Mouse (Mus musculus) embryonic facial prominence, embryonic 14.5 days (tissue): ENCODE data around the gene Srrm3. TPM values are rescaled to one million over a fixed set of nuclear protein-coding genes. Genes with fewer than 3 reads are reported as not detected.

ENCODE experiments used
- ATAC-seq: fragments of 200-750 bp; cut with Nextera tagmentation; 2 replicates; pipeline ENCODE4 v1.8.0; 2017; ENCODE audit warnings: low read depth, moderate number of reproducible peaks, moderate TSS enrichment
- DNase-seq: peaks from one replicate; pipeline ENCODE4 v3.0.0-alpha.2; 2015; ENCODE audit warnings: low spot score
- H3K27ac ChIP-seq: fragments of 300-500 bp; sonication (generic); replicated peaks from 2 replicates; pipeline ENCODE4 v1.5.1; 2014; ENCODE audit warnings: low read depth, mild to moderate bottlenecking, low read length, moderate library complexity
- H3K27me3 ChIP-seq: fragments of 300-500 bp; sonication (generic); replicated peaks from 2 replicates; pipeline ENCODE4 v1.6.1; 2014; ENCODE audit warnings: low read length; ENCODE audit not compliant: control insufficient read depth, insufficient read depth
- H3K36me3 ChIP-seq: fragments of 300-500 bp; sonication (generic); 2 replicates; pipeline ENCODE4 v1.6.1; 2014; ENCODE audit warnings: low read length, mixed read lengths; ENCODE audit not compliant: control insufficient read depth, insufficient read depth
- H3K4me1 ChIP-seq: fragments of 300-500 bp; sonication (generic); 2 replicates; pipeline ENCODE4 v1.6.1; 2014; ENCODE audit warnings: antibody characterized with exemption, low read length; ENCODE audit not compliant: control insufficient read depth, insufficient read depth
- H3K4me2 ChIP-seq: fragments of 300-500 bp; sonication (generic); 2 replicates; pipeline ENCODE4 v1.6.1; 2014; ENCODE audit warnings: low read depth, mild to moderate bottlenecking, low read length, moderate library complexity, mixed read lengths
- H3K4me3 ChIP-seq: fragments of 300-500 bp; sonication (generic); 2 replicates; pipeline ENCODE4 v1.5.1; 2014; ENCODE audit warnings: low read depth, mild to moderate bottlenecking, low read length
- H3K9ac ChIP-seq: fragments of 300-500 bp; sonication (generic); 2 replicates; pipeline ENCODE4 v1.6.1; 2014; ENCODE audit warnings: low read depth, mild to moderate bottlenecking, low read length, moderate library complexity, mixed read lengths
- H3K9me3 ChIP-seq: fragments of 300-500 bp; sonication (generic); 2 replicates; pipeline ENCODE4 v1.6.1; 2016; ENCODE audit warnings: low read length; ENCODE audit not compliant: control insufficient read depth
- WGBS: fragments of 180-500 bp; shearing (Covaris S2); extraction: QIAGEN DNeasy Blood & Tissue Kit; methylation state at CpG from one replicate; pipeline ENCODE4 v1.1.7; 2014; 5-methylcytosine and 5-hydroxymethylcytosine counted together
- polyA plus RNA-seq: library from polyadenylated mRNA; unstranded; fragments of >200 nt; fragmentation: Nextera tagmentation; extraction: Ambion mirVana; gene quantifications from 2 replicates; pipeline ENCODE4 v1.2.1, GENCODE M21; 2014

Gene Srrm3
- polyA plus RNA-seq, 1 experiment from 2014 or later = 1.1 TPM

GRCm38 (mm10) chr5:135834769-135835491, 28.2 kb downstream of the Srrm3 start:
- peaks cover 8% of the 10 kb centered on the region for H3K4me1 ChIP-seq
- ATAC-seq (peak; percentile 95), DNase-seq (peak; percentile 90)
- no peaks in the 10 kb centered on the region for H3K9me3 ChIP-seq
- WGBS = 1% methylated on average over 46 of the region's 47 CpGs
- H3K9ac ChIP-seq = peak overlapping the region; percentile 56
- no peak overlapping the region for H3K27ac ChIP-seq
- H3K4me3 ChIP-seq = peak overlapping the region; percentile 46
- H3K27me3 ChIP-seq = peaks cover 12% of the 10 kb centered on the region
- H3K4me2 ChIP-seq = peak overlapping the region; percentile 93
- no peaks in the 10 kb centered on the region for H3K36me3 ChIP-seq

GRCm38 (mm10) chr5:135835492-135835858, 28.8 kb downstream of the Srrm3 start:
- DNase-seq (no peak), ATAC-seq (peak; percentile 74)
- Histone ChIP-seq H3K4me2 (peak overlapping the region; percentile 93), H3K27me3 (peaks cover 12% of the 10 kb centered on the region), H3K27ac (no peak overlapping the region), H3K36me3 (no peaks in the 10 kb centered on the region), H3K9me3 (no peaks in the 10 kb centered on the region), H3K4me1 (peaks cover 8% of the 10 kb centered on the region), H3K4me3 (peak overlapping the region; percentile 46), H3K9ac (no peak overlapping the region)
- 2% methylated on average over 12 of the region's 12 CpGs for WGBS

- H3K9me3 ChIP-seq = no peaks in the 10 kb centered on the region
- H3K9ac ChIP-seq = no peak overlapping the region
- H3K36me3 ChIP-seq = no peaks in the 10 kb centered on the region
- H3K4me2 ChIP-seq = peak overlapping the region; percentile 93; the same call in 1 of the 2 replicates
- peaks cover 12% of the 10 kb centered on the region for H3K27me3 ChIP-seq
- H3K4me3 ChIP-seq = no peak overlapping the region
- no peak overlapping the region for H3K27ac ChIP-seq
- ATAC-seq = no peak
- H3K4me1 ChIP-seq = peaks cover 8% of the 10 kb centered on the region
- 29% methylated on average over 12 of the region's 12 CpGs for WGBS
- no peak for DNase-seq
Observed at GRCm38 (mm10) chr5:135835981-135836380, 29.3 kb downstream of the Srrm3 start.

GRCm38 (mm10) chr5:135841651-135842050, 35.0 kb downstream of the Srrm3 start:
- no peak overlapping the region for H3K4me3 ChIP-seq
- WGBS = 75% methylated on average over 6 of the region's 6 CpGs
- H3K9me3 ChIP-seq = no peaks in the 10 kb centered on the region
- no peak overlapping the region for H3K9ac ChIP-seq
- H3K36me3 ChIP-seq = no peaks in the 10 kb centered on the region
- ATAC-seq = no peak
- H3K27me3 ChIP-seq = no peaks in the 10 kb centered on the region
- H3K4me2 ChIP-seq = no peak overlapping the region
- DNase-seq = no peak
- no peak overlapping the region for H3K27ac ChIP-seq
- H3K4me1 ChIP-seq = no peaks in the 10 kb centered on the region

GRCm38 (mm10) chr5:135843418-135843817, 36.7 kb downstream of the Srrm3 start:
- no peaks in the 10 kb centered on the region for H3K27me3 ChIP-seq
- no peak overlapping the region for H3K9ac ChIP-seq
- 25% methylated on average over 5 of the region's 5 CpGs for WGBS
- DNase-seq = peak; percentile 71
- H3K4me2 ChIP-seq = no peak overlapping the region
- H3K9me3 ChIP-seq = no peaks in the 10 kb centered on the region
- H3K36me3 ChIP-seq = no peaks in the 10 kb centered on the region
- no peak overlapping the region for H3K27ac ChIP-seq
- H3K4me3 ChIP-seq = no peak overlapping the region
- no peak for ATAC-seq
- no peaks in the 10 kb centered on the region for H3K4me1 ChIP-seq

- no peak overlapping the region for H3K9ac ChIP-seq
Observed at GRCm38 (mm10) chr5:135845676-135846320, 39.1 kb downstream of the Srrm3 start.

GRCm38 (mm10) chr5:135847460-135847859, 40.8 kb downstream of the Srrm3 start:
- Histone ChIP-seq H3K4me3 (no peak overlapping the region), H3K27me3 (peaks cover 33% of the 10 kb centered on the region), H3K9ac (no peak overlapping the region), H3K27ac (no peak overlapping the region), H3K4me2 (no peak overlapping the region), H3K4me1 (no peaks in the 10 kb centered on the region), H3K9me3 (no peaks in the 10 kb centered on the region), H3K36me3 (no peaks in the 10 kb centered on the region)
- no peak for DNase-seq
- WGBS = 73% methylated on average over 4 of the region's 4 CpGs
- no peak for ATAC-seq

More at GRCm38 (mm10) chr5:135845676-135846320, 39.1 kb downstream of the Srrm3 start:
- no peak for ATAC-seq
- Histone ChIP-seq H3K4me2 (no peak overlapping the region), H3K4me3 (no peak overlapping the region), H3K36me3 (no peaks in the 10 kb centered on the region), H3K27me3 (peaks cover 16% of the 10 kb centered on the region), H3K9me3 (no peaks in the 10 kb centered on the region), H3K4me1 (no peaks in the 10 kb centered on the region), H3K27ac (no peak overlapping the region)
- 76% methylated on average over 13 of the region's 13 CpGs for WGBS
- no peak for DNase-seq

- Histone ChIP-seq H3K4me2 (no peak overlapping the region), H3K4me1 (no peaks in the 10 kb centered on the region), H3K4me3 (no peak overlapping the region), H3K36me3 (no peaks in the 10 kb centered on the region), H3K27me3 (peaks cover 37% of the 10 kb centered on the region), H3K27ac (no peak overlapping the region), H3K9me3 (no peaks in the 10 kb centered on the region), H3K9ac (no peak overlapping the region)
- DNase-seq = no peak
- 86% methylated on average over 3 of the region's 3 CpGs for WGBS
- no peak for ATAC-seq
Observed at GRCm38 (mm10) chr5:135847881-135848280, 41.2 kb downstream of the Srrm3 start.
